Mouse (Mus musculus) embryonic facial prominence, embryonic 10.5 days (tissue): ENCODE measurements around the gene Fgd4. TPM values are rescaled to one million over a fixed set of nuclear protein-coding genes. Genes with fewer than 3 reads are reported as not detected.
A peak's percentile ranks its signal among the peaks of the same experiment; 100 is the strongest.
"Not testable (repeated sequence)": the region's sequence is repeated elsewhere in the genome, so short reads cannot be mapped to it uniquely, and the experiment has no call there.

Experiments used
- DNase-seq: peaks from one replicate; pipeline ENCODE4 v3.0.0-alpha.2; 2017; ENCODE audit warnings: low spot score
- H3K27ac ChIP-seq: fragments of 300-500 bp; sonication (generic); replicated peaks from 2 replicates; pipeline ENCODE4 v1.5.1; 2016; ENCODE audit warnings: mild to moderate bottlenecking
- H3K27me3 ChIP-seq: fragments of 300-500 bp; sonication (generic); replicated peaks from 2 replicates; pipeline ENCODE4 v1.6.1; 2016; ENCODE audit warnings: low read depth, mild to moderate bottlenecking; ENCODE audit not compliant: poor library complexity, severe bottlenecking
- H3K36me3 ChIP-seq: fragments of 300-500 bp; sonication (generic); replicated peaks from 2 replicates; pipeline ENCODE4 v1.6.1; 2016; ENCODE audit warnings: mild to moderate bottlenecking, moderate library complexity
- H3K4me1 ChIP-seq: fragments of 300-500 bp; sonication (generic); 2 replicates; pipeline ENCODE4 v1.6.1; 2016
- H3K4me3 ChIP-seq: fragments of 300-500 bp; sonication (generic); 2 replicates; pipeline ENCODE4 v1.5.1; 2016; ENCODE audit warnings: mild to moderate bottlenecking, moderate library complexity
- H3K9me3 ChIP-seq: fragments of 300-500 bp; sonication (generic); 2 replicates; pipeline ENCODE4 v1.6.1; 2016; ENCODE audit warnings: mild to moderate bottlenecking
- whole genome bisulfite sequencing: fragments of 180-500 bp; shearing (Covaris S2); methylation state at CpG from one replicate; pipeline ENCODE4 v1.1.7; 2016; 5-methylcytosine and 5-hydroxymethylcytosine counted together
- polyA plus RNA-seq: library from polyadenylated mRNA; unstranded; fragments of >200 nt; fragmentation: Nextera tagmentation; extraction: Ambion mirVana; gene quantifications from 2 replicates; pipeline ENCODE4 v1.2.1, GENCODE M21; 2016

The Fgd4 gene
- polyA plus RNA-seq, 1 experiment from 2014 or later = 10.3 TPM

DNA sequence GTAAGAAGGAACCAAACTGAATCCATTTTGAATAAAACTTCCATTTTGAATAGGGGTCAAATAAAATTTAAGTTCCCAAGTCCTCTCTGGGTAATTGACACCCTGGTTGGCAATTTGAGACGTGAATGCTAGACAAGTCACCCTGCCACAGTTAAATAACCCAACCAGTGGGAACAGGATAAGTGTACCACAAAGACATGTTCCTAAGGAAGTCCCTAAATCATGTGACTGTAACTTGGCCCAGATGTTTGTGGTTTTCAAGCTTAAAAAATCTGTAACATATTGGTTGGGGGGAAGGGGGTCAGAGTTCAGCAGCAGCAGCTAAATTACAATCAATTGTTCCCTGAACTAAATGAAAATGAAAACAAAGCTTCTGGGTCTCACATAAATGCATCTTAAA lies 161.9 kb downstream of the Fgd4 start:
- WGBS = 32% methylated on average over 1 of the region's 1 CpGs
- Histone ChIP-seq H3K27ac (no peak overlapping the region), H3K4me1 (no peaks in the 10 kb centered on the region), H3K27me3 (no peaks in the 10 kb centered on the region), H3K36me3 (peaks cover 21% of the 10 kb centered on the region), H3K9me3 (no peaks in the 10 kb centered on the region), H3K4me3 (no peak overlapping the region)
- DNase-seq = peak; percentile 26

GRCm38 (mm10) chr16:16422456-16422855 lies 177.9 kb downstream of the Fgd4 start:
- no peak overlapping the region for H3K4me3 ChIP-seq
- no peak overlapping the region for H3K27ac ChIP-seq
- peaks cover 16% of the 10 kb centered on the region for H3K36me3 ChIP-seq
- no peak for DNase-seq
- H3K9me3 ChIP-seq = no peaks in the 10 kb centered on the region
- WGBS = 84% methylated on average over 2 of the region's 2 CpGs
- no peaks in the 10 kb centered on the region for H3K27me3 ChIP-seq
- no peaks in the 10 kb centered on the region for H3K4me1 ChIP-seq

GRCm38 (mm10) chr16:16367217-16367616 lies 233.1 kb downstream of the Fgd4 start:
- H3K4me3 ChIP-seq, H3K4me1 ChIP-seq, H3K9me3 ChIP-seq, H3K27ac ChIP-seq, H3K27me3 ChIP-seq, H3K36me3 ChIP-seq, DNase-seq: not testable (repeated sequence)
- WGBS = 62% methylated on average over 9 of the region's 9 CpGs

Other genes starting within 250 kb of the Fgd4 start
- gene Dnm1l, start 241.6 kb downstream of the Fgd4 start, polyA plus RNA-seq = 58.4 and 59.1 TPM in 2 replicates
- gene Olfr19, start 75.9 kb upstream of the Fgd4 start, polyA plus RNA-seq = not detected in 2 replicates
- 0.50 and 0.67 TPM in 2 replicates for gene Spag6l, start 228.9 kb upstream of the Fgd4 start, polyA plus RNA-seq